Mouse (Mus musculus) lung, adult 2 months (tissue): Measurements from ENCODE around the gene Aff4.

Experiments
- CTCF ChIP-seq: fragments of 200-500 bp; IDR thresholded peaks from 2 replicates; pipeline ENCODE4 v1.5.1; 2011; ENCODE audit warnings: mild to moderate bottlenecking, low read length, control low read depth; ENCODE audit not compliant: insufficient read depth
- POLR2A ChIP-seq: fragments of 200-500 bp; IDR thresholded peaks from 2 replicates; pipeline ENCODE4 v1.6.1; 2011; ENCODE audit warnings: low read depth, mild to moderate bottlenecking, control low read depth, low read length, borderline replicate concordance; ENCODE audit errors: extremely low read depth

DNA sequence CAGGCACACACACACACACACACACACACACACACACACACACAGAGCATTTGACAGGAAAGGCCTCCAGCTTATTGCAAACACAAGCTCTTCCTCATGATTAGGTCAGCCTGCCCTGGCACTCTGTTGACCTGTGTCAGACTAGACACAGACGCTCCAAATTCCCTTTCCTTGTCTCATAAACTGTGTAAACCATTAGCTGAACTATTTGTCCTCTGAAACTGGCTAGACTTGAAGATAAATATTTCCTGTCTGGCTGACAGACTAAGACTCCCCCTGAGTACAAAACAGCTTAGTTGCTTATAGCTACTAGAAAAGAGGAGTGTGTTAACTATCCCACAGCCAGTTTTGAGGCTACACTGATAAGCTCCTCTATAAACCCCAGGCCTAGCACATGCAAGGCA is 35.9 kb upstream of the Aff4 start:
- TF ChIP-seq CTCF (no peak), POLR2A (no peak)
